Mouse (Mus musculus): Measurements from ENCODE around the gene Wdr83. TPM values are rescaled to one million over a fixed set of nuclear protein-coding genes. Genes with fewer than 3 reads are reported as not detected.
"Not testable (repeated sequence)": the region's sequence is repeated elsewhere in the genome, so short reads cannot be mapped to it uniquely, and the experiment has no call there.

Wdr83 gene
- polyA plus RNA-seq, 1 experiment from 2014 or later: 38.7 TPM

DNA sequence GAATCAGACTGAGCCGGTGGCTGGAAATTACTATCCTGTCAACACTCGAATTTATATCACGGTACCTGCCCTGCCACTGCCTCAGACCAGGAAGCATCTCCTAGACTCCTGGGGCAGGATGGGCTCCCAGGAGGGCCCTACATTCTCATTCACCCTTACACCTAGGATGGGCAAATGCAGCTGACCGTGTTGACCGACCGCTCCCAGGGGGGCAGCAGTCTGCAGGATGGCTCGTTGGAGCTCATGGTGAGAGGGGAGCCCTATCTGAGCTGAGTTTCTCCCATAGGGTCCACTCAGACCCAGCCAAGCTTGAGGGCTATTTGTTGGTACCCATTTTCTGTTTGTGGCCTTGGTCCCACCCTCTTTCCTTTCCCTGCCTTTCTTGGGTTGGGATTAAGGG lies 14.5 kb upstream of the Wdr83 start:
- Histone ChIP-seq H3K36me3 (peaks cover 86% of the 10 kb centered on the region), H3K27ac (replicated peaks) (no peak overlapping the region), H3K4me1 (no peaks in the 10 kb centered on the region), H3K9ac (no peak overlapping the region), H3K27me3 (replicated peaks) (no peaks in the 10 kb centered on the region), H3K4me2 (no peak overlapping the region), H3K4me3 (no peak overlapping the region), H3K9me3 (no peaks in the 10 kb centered on the region)
- no peak for ATAC-seq (ENCODE audit: extremely low read depth, insufficient number of reproducible peaks, low FRiP score, low TSS enrichment)
- 88% methylated on average over 7 of the region's 7 CpGs for WGBS

DNA sequence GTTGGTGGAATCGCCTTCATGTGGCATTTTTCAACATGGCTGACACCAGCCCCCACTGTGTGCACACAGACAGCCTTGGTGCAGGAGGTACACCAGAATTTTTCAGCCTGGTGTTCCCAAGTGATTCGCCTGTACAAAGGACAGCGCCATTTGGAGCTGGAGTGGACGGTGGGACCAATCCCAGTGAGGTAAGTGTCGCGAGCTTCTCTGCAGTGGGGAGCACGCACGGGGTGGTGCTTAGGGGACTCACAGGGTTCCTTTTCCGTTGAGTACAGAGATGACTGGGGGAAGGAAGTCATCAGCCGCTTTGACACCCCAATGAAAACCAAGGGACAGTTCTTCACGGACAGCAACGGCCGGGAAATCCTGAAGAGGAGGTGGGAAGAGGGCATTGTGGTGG lies 13.9 kb upstream of the Wdr83 start:
- no peaks in the 10 kb centered on the region for H3K27me3 ChIP-seq (replicated peaks)
- WGBS: 82% methylated on average over 13 of the region's 13 CpGs
- H3K9me3 ChIP-seq: no peaks in the 10 kb centered on the region
- peaks cover 86% of the 10 kb centered on the region for H3K36me3 ChIP-seq
- no peak for ATAC-seq (ENCODE audit: extremely low read depth, insufficient number of reproducible peaks, low FRiP score, low TSS enrichment)
- H3K4me2 ChIP-seq: no peak overlapping the region
- no peak overlapping the region for H3K4me3 ChIP-seq
- H3K4me1 ChIP-seq: no peaks in the 10 kb centered on the region
- no peak overlapping the region for H3K27ac ChIP-seq (replicated peaks)
- no peak overlapping the region for H3K9ac ChIP-seq

DNA sequence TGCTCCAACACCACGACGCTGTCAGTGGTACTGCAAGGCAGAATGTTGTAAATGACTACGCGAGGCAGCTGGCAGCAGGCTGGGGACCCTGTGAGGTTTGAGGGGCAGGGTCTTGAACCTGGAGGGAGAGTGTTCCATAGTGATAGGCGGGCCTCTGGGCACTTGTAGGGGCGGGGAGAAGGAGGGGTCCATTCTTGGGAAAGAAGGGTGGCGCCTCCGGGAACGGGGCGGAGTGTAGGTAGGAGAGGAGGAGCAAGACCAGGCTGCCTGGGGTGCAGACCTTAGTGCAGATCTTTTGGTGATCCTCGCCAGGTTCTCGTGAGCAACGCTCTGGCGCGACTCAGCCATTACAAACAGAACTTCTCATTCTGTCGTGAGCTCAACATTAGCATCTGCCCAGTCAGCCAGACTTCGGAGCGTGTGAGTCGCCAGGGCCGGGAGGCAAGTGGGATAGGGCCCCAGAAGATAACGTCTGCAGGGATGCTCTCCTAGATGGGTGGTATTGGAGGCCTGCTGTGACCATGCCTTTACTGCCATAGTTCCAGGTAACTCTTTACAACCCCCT lies 10.5 kb upstream of the Wdr83 start:
- no peaks in the 10 kb centered on the region for H3K4me1 ChIP-seq
- no peak for ATAC-seq (ENCODE audit: extremely low read depth, insufficient number of reproducible peaks, low FRiP score, low TSS enrichment)
- no peaks in the 10 kb centered on the region for H3K9me3 ChIP-seq
- H3K9ac ChIP-seq: no peak overlapping the region
- H3K27ac ChIP-seq (replicated peaks): no peak overlapping the region
- no peak overlapping the region for H3K4me3 ChIP-seq
- H3K27me3 ChIP-seq (replicated peaks): no peaks in the 10 kb centered on the region
- no peak overlapping the region for H3K4me2 ChIP-seq
- peaks cover 79% of the 10 kb centered on the region for H3K36me3 ChIP-seq
- 27% methylated on average over 21 of the region's 21 CpGs for WGBS

DNA sequence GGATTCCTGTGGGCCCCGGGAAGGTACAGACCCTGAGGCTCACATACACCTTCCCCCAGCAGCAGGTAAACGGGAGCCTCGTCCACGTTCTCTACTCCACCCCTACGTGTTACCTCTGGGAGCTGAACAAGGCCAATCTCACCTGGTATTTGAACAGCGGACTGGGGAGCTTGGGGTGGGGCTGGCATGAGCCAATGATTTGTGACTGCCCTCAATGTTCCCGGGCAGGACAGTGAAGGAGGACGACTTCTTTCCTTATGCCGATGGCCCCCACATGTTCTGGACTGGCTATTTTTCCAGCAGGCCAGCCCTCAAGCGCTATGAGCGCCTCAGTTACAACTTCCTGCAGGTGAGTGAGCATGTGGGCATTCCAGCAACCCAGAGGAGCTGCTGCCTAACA lies 9.8 kb upstream of the Wdr83 start:
- ATAC-seq (ENCODE audit: extremely low read depth, insufficient number of reproducible peaks, low FRiP score, low TSS enrichment): no peak
- Histone ChIP-seq H3K9ac (no peak overlapping the region), H3K27me3 (replicated peaks) (no peaks in the 10 kb centered on the region), H3K9me3 (no peaks in the 10 kb centered on the region), H3K4me2 (no peak overlapping the region), H3K4me1 (no peaks in the 10 kb centered on the region), H3K27ac (replicated peaks) (no peak overlapping the region), H3K4me3 (no peak overlapping the region), H3K36me3 (peaks cover 79% of the 10 kb centered on the region)
- whole genome bisulfite sequencing: 86% methylated on average over 11 of the region's 11 CpGs

GRCm38 (mm10) chr8:85088771-85089170 lies 7.7 kb upstream of the Wdr83 start:
- H3K36me3 ChIP-seq: peaks cover 66% of the 10 kb centered on the region
- H3K27ac ChIP-seq (replicated peaks): no peak overlapping the region
- 57% methylated on average over 2 of the region's 2 CpGs for WGBS
- H3K27me3 ChIP-seq (replicated peaks): no peaks in the 10 kb centered on the region
- H3K4me3 ChIP-seq: no peak overlapping the region
- no peak overlapping the region for H3K4me2 ChIP-seq
- peaks cover 8% of the 10 kb centered on the region for H3K4me1 ChIP-seq
- no peaks in the 10 kb centered on the region for H3K9me3 ChIP-seq
- no peak for ATAC-seq (ENCODE audit: extremely low read depth, insufficient number of reproducible peaks, low FRiP score, low TSS enrichment)
- no peak overlapping the region for H3K9ac ChIP-seq

DNA sequence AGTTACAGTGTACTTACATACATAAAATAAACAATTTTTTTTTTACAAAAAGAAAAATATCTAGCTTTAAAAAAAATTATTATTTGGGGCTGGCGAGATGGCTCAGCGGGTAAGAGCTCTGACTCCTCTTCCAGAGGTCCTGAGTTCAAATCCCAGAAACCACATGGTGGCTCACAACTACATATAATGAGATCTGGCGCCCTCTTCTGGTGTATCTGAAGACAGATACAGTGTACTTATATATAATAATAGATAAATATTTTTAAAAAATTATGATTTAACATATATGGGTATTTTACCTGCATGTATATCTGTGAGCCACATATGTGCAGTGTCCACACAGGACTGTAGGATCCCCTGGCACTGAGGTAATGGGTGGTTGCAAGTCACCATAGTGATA lies 5.1 kb upstream of the Wdr83 start:
- WGBS: 85% methylated on average over 3 of the region's 3 CpGs
- ATAC-seq (ENCODE audit: extremely low read depth, insufficient number of reproducible peaks, low FRiP score, low TSS enrichment): no peak

GRCm38 (mm10) chr8:85084633-85085032 lies 3.5 kb upstream of the Wdr83 start:
- no peak overlapping the region for H3K27ac ChIP-seq (replicated peaks)
- no peak overlapping the region for H3K4me3 ChIP-seq
- ATAC-seq (ENCODE audit: extremely low read depth, insufficient number of reproducible peaks, low FRiP score, low TSS enrichment): no peak
- no peaks in the 10 kb centered on the region for H3K27me3 ChIP-seq (replicated peaks)
- peak overlapping the region; percentile 93; the same call in 1 of the 2 replicates for H3K4me2 ChIP-seq
- peaks cover 40% of the 10 kb centered on the region for H3K36me3 ChIP-seq
- WGBS: 87% methylated on average over 8 of the region's 8 CpGs
- no peaks in the 10 kb centered on the region for H3K9me3 ChIP-seq
- peaks cover 30% of the 10 kb centered on the region for H3K4me1 ChIP-seq
- no peak overlapping the region for H3K9ac ChIP-seq

More for the DNA sequence above, 5.1 kb upstream of the Wdr83 start:
- Histone ChIP-seq H3K36me3 (peaks cover 47% of the 10 kb centered on the region), H3K4me2 (no peak overlapping the region), H3K4me1 (peaks cover 24% of the 10 kb centered on the region), H3K27ac (replicated peaks) (no peak overlapping the region), H3K9me3 (no peaks in the 10 kb centered on the region), H3K27me3 (replicated peaks) (no peaks in the 10 kb centered on the region), H3K9ac (no peak overlapping the region), H3K4me3 (no peak overlapping the region)

DNA sequence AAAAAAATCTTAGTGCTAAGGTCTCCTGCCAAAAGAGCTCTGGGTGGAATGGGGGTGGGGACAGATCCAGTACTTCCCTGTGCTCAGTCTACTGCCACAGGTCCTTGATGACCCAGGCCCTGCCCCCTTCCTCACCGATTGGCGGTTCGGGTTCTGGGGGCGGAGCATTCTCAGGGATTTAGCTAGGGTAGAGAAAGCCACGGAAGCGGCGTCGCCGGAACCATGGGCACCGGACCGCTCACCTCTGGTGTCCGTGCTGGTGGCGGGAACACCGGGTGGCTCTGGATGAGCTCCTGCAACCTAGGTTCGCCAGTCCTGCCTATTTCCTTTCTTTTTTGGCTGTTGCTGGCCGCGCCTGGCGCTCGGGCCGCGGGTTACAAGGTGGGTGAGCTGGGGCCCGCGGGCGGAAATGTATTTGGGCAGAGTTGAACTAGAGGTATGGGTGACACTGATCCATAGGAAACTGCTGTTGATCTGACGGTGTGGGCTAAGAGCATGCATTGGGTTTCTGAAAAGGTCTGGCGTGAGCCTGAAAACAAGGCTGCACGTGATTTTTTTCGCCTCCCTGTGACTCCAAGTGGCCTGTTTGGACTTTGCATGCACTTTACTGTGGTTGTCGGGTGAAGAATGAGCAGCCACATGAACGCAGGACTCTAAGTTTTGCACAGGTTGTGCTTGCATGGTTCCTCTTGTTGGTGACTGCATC lies 2.2 kb upstream of the Wdr83 start, which contains the start of gene Man2b1:
Man2b1 (plus strand) TSS at position 163 of the 706 bp plus-strand sequence.
- Histone ChIP-seq H3K27ac (replicated peaks) (peak within 1 kb of the TSS; percentile 31), H3K9ac (peak within 1 kb of the TSS; percentile 83), H3K4me3 (peak within 1 kb of the TSS; percentile 79), H3K4me1 (peaks cover 41% of the 10 kb centered on the region), H3K9me3 (no peaks in the 10 kb centered on the region), H3K27me3 (replicated peaks) (no peaks in the 10 kb centered on the region), H3K36me3 (peaks cover 41% of the 10 kb centered on the region), H3K4me2 (peak within 1 kb of the TSS; percentile 94)
- under 1% methylated on average over 29 of the region's 30 CpGs for WGBS
- ATAC-seq (ENCODE audit: extremely low read depth, insufficient number of reproducible peaks, low FRiP score, low TSS enrichment): peak; percentile 61

GRCm38 (mm10) chr8:85082169-85082568 lies 1.1 kb upstream of the Wdr83 start:
- Histone ChIP-seq H3K4me2 (peak overlapping the region; percentile 94; the same call in 1 of the 2 replicates), H3K36me3 (peaks cover 39% of the 10 kb centered on the region), H3K4me1 (peaks cover 41% of the 10 kb centered on the region)
- not testable (repeated sequence) for H3K27ac ChIP-seq (replicated peaks); H3K27me3 ChIP-seq (replicated peaks); H3K4me3 ChIP-seq; H3K9ac ChIP-seq; ATAC-seq (ENCODE audit: extremely low read depth, insufficient number of reproducible peaks, low FRiP score, low TSS enrichment); H3K9me3 ChIP-seq
- 67% methylated on average over 4 of the region's 4 CpGs for WGBS

DNA sequence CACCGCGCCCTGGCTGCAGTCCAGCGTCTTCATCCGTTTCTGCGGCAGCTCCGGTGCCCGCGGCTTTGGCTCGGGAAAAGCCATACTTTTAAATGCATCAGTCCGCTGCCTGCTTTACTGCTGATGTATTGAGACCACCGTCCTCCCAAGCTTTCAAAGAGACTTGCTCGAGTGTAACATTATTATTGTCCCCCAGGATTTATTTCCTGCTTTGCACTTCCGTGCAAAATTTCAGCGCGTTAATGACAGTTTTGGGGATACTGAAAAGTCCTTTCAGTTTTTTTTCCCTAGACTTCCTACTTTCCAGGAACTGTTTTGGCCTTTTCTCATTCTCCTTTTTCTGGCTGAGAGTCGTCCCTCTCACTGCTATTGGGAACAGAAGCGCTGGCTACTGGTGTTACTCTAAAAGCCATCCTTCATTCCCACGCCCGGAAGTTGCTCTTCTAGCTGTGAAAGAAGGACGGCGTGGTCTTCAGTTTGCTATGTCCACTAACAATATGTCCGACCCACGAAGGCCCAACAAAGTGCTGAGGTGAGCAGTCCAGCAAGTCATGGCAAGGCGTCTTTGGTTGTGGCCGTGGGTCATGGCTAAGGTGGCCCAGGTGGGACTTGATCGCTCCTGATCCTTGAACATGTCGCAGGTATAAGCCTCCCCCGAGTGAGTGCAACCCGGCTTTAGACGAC lies 432 bp downstream of the Wdr83 start, which contains the start of gene Wdr83os:
Wdr83os (plus strand) TSS at position 209 of the 684 bp plus-strand sequence.
- peak within 1 kb of the TSS; percentile 62 for H3K27ac ChIP-seq (replicated peaks)

GRCm38 (mm10) chr8:85080214-85080531 lies 933 bp downstream of the Wdr83 start:
- Histone ChIP-seq H3K4me3 (peak overlapping the region; percentile 89), H3K4me1 (peaks cover 41% of the 10 kb centered on the region), H3K4me2 (peak overlapping the region; percentile 94), H3K9me3 (no peaks in the 10 kb centered on the region), H3K27me3 (replicated peaks) (no peaks in the 10 kb centered on the region), H3K27ac (replicated peaks) (peak overlapping the region; percentile 62), H3K9ac (peak overlapping the region; percentile 94), H3K36me3 (peaks cover 36% of the 10 kb centered on the region)
- no peak for ATAC-seq (ENCODE audit: extremely low read depth, insufficient number of reproducible peaks, low FRiP score, low TSS enrichment)
- whole genome bisulfite sequencing: under 1% methylated on average over 25 of the region's 25 CpGs

More for the DNA sequence above, 432 bp downstream of the Wdr83 start, which contains the start of gene Wdr83os:
- ATAC-seq (ENCODE audit: extremely low read depth, insufficient number of reproducible peaks, low FRiP score, low TSS enrichment): no peak
- Histone ChIP-seq H3K4me1 (peaks cover 41% of the 10 kb centered on the region), H3K9ac (peak within 1 kb of the TSS; percentile 94), H3K27me3 (replicated peaks) (no peaks in the 10 kb centered on the region), H3K4me2 (peak within 1 kb of the TSS; percentile 94), H3K36me3 (peaks cover 36% of the 10 kb centered on the region), H3K9me3 (no peaks in the 10 kb centered on the region), H3K4me3 (peak within 1 kb of the TSS; percentile 89)
- under 1% methylated on average over 29 of the region's 30 CpGs for WGBS
